In the genomic region with DNA sequence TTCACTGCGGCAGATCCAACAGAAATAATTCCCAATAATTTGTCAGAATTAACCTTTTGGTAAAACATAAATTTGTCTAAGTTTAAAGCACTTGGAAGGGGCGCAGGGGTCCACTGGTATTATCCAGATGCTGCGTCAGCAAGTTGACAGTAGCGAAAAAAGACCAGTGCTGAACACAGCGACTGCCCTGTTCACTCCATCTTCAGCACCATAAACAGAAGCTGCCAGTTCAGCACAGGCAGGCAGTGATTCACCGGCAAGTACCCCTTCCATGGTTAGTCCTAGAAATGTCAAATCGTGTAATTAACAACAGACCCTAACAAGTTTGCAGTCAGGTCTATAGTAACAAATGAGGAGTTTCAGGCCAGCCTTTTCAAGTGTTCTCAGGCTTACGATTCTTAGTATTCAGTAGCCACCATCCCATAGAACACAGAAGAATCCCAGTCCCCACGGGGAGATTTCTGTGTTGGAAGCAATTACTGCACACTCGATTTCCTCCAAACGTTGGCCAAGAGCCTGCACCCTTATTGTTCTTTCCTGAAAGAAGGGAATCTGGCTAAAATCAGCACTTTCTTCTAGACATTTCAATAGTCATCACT, we compare ENCODE assay signal across 18 mouse cellular contexts.
DNase-seq lines count a peak whose midpoint lies in the region; ATAC-seq and TF ChIP-seq lines count a peak whose summit lies in the region.
"Had no signal": no experiment of that assay in that cellular context is flagged by ENCODE, and none has a peak within 500 bp of the region (broad histone marks: within the 10 kb centered on the region; RNA-seq: fewer than 3 reads in every experiment).

No protein-coding gene starts in this region.

- WGBS in midbrain, embryonic 13.5 days = 50% methylated on average over 11 of the region's 11 CpGs
- 68% methylated on average over 11 of the region's 11 CpGs for WGBS in midbrain, embryonic 11.5 days
- 14% methylated on average over 11 of the region's 11 CpGs for WGBS in forebrain, embryonic 16.5 days
- 25% methylated on average over 11 of the region's 11 CpGs for WGBS in neural tube, embryonic 15.5 days
- WGBS in kidney, adult 2 months = 69% methylated on average over 11 of the region's 11 CpGs

- peaks cover 21% of the 10 kb centered on the region for H3K36me3 ChIP-seq in midbrain, embryonic 13.5 days
- H3K36me3 ChIP-seq in midbrain, embryonic 11.5 days (ENCODE audit: control insufficient read depth, insufficient read depth, low read length) = peaks cover 9% of the 10 kb centered on the region
- H3K36me3 ChIP-seq in forebrain, embryonic 16.5 days (ENCODE audit: control insufficient read depth, insufficient read depth) = no peaks in the 10 kb centered on the region; the same call in 1 of the 2 replicates
- H3K36me3 ChIP-seq in neural tube, embryonic 15.5 days = no peaks in the 10 kb centered on the region
- no peaks in the 10 kb centered on the region for H3K36me3 ChIP-seq in kidney, adult 2 months (ENCODE audit: control insufficient read depth, insufficient read depth, low read length)
- H3K36me3 ChIP-seq: heart, embryonic 15.5 days had no signal

- DNase-seq in embryo, embryonic 10 days (ENCODE audit: low spot score) = peak; percentile 26
- DNase-seq in embryo, embryonic 9.5 days (ENCODE audit: extremely low spot score) = no peak
- DNase-seq in midbrain, embryonic 11.5 days (ENCODE audit: low spot score, missing footprints) = no peak
- DNase-seq in layer of hippocampus, adult 11-12 months (ENCODE audit: low spot score) = no peak
- no peak for DNase-seq in kidney, adult 2 months
- DNase-seq: cerebellum, adult 2 months; gastrocnemius, postnatal 36 days; kidney, postnatal 10 days; layer of hippocampus, adult 9-11 months; lung, adult 2 months; right cerebral cortex, adult 18-20 months; thymus, postnatal 4 days had no signal

- H3K27ac ChIP-seq in midbrain, embryonic 13.5 days = no peak overlapping the region
- H3K27ac ChIP-seq in midbrain, embryonic 11.5 days (ENCODE audit: low read depth, low read length) = no peak overlapping the region
- no peak overlapping the region for H3K27ac ChIP-seq in forebrain, embryonic 16.5 days (ENCODE audit: low read length)
- H3K27ac ChIP-seq in neural tube, embryonic 15.5 days (replicated peaks) = peak overlapping the region; percentile 54
- H3K27ac ChIP-seq in kidney, adult 2 months (ENCODE audit: insufficient read depth, low read depth, low read length) = no peak overlapping the region
- H3K27ac ChIP-seq: heart, embryonic 15.5 days; limb, embryonic 13.5 days had no signal

- no peak for TF ChIP-seq CTCF in kidney, adult 2 months (conservative IDR thresholded peaks at IDR 0.05; ENCODE audit: insufficient read depth, insufficient read length, low read depth, low read length)

- TF ChIP-seq POLR2A in kidney, adult 2 months (IDR thresholded peaks at IDR 0.05; ENCODE audit: low read depth, low read length) = no peak

- H3K9ac ChIP-seq in midbrain, embryonic 13.5 days (replicated peaks) = no peak overlapping the region
- no peak overlapping the region for H3K9ac ChIP-seq in midbrain, embryonic 11.5 days (ENCODE audit: low read length)
- no peak overlapping the region for H3K9ac ChIP-seq in forebrain, embryonic 16.5 days (replicated peaks; ENCODE audit: low read depth, low read length)
- no peak overlapping the region for H3K9ac ChIP-seq in neural tube, embryonic 15.5 days (replicated peaks)
- H3K9ac ChIP-seq: heart, embryonic 15.5 days; limb, embryonic 13.5 days had no signal

- H3K4me3 ChIP-seq in midbrain, embryonic 13.5 days (replicated peaks) = no peak overlapping the region
- no peak overlapping the region for H3K4me3 ChIP-seq in midbrain, embryonic 11.5 days (ENCODE audit: low read depth, low read length)
- H3K4me3 ChIP-seq in forebrain, embryonic 16.5 days (replicated peaks; ENCODE audit: low read length) = no peak overlapping the region
- H3K4me3 ChIP-seq in neural tube, embryonic 15.5 days (replicated peaks) = no peak overlapping the region
- no peak overlapping the region for H3K4me3 ChIP-seq in kidney, adult 2 months (ENCODE audit: insufficient read depth, low read depth, low read length)
- H3K4me3 ChIP-seq: heart, embryonic 15.5 days; limb, embryonic 13.5 days had no signal

- H3K9me3 ChIP-seq in midbrain, embryonic 13.5 days = peaks cover 4% of the 10 kb centered on the region; the same call in 1 of the 2 replicates
- no peaks in the 10 kb centered on the region; the same call in 1 of the 2 replicates for H3K9me3 ChIP-seq in midbrain, embryonic 11.5 days (ENCODE audit: control insufficient read depth, low read length)
- H3K9me3 ChIP-seq in forebrain, embryonic 16.5 days (ENCODE audit: control insufficient read depth, low read length) = 0 out of 2 replicates have a peak, but pooled peaks cover 3% of the 10 kb centered on the region
- H3K9me3 ChIP-seq in neural tube, embryonic 15.5 days (replicated peaks) = no peaks in the 10 kb centered on the region
- H3K9me3 ChIP-seq: heart, embryonic 15.5 days had no signal

- H3K4me2 ChIP-seq in midbrain, embryonic 13.5 days (replicated peaks) = no peak overlapping the region
- no peak overlapping the region for H3K4me2 ChIP-seq in midbrain, embryonic 11.5 days
- H3K4me2 ChIP-seq in forebrain, embryonic 16.5 days (ENCODE audit: low read length) = no peak overlapping the region
- peak overlapping the region; percentile 17; the same call in 1 of the 2 replicates for H3K4me2 ChIP-seq in neural tube, embryonic 15.5 days
- H3K4me2 ChIP-seq: heart, embryonic 15.5 days; limb, embryonic 13.5 days had no signal

- H3K4me1 ChIP-seq in midbrain, embryonic 13.5 days (replicated peaks) = peaks cover 24% of the 10 kb centered on the region
- 0 out of 2 replicates have a peak, but pooled peaks cover 2% of the 10 kb centered on the region for H3K4me1 ChIP-seq in midbrain, embryonic 11.5 days (ENCODE audit: control insufficient read depth, insufficient read depth, low read length)
- peaks cover 29% of the 10 kb centered on the region for H3K4me1 ChIP-seq in forebrain, embryonic 16.5 days (replicated peaks; ENCODE audit: control insufficient read depth, insufficient read depth, low read length)
- H3K4me1 ChIP-seq in neural tube, embryonic 15.5 days = peaks cover 13% of the 10 kb centered on the region
- H3K4me1 ChIP-seq in kidney, adult 2 months (ENCODE audit: control insufficient read depth, insufficient read depth, low read length) = no peaks in the 10 kb centered on the region
- H3K4me1 ChIP-seq: heart, embryonic 15.5 days had no signal

- no peaks in the 10 kb centered on the region for H3K27me3 ChIP-seq in midbrain, embryonic 13.5 days
- no peaks in the 10 kb centered on the region for H3K27me3 ChIP-seq in midbrain, embryonic 11.5 days (ENCODE audit: control insufficient read depth, insufficient read depth, low read length)
- no peaks in the 10 kb centered on the region for H3K27me3 ChIP-seq in forebrain, embryonic 16.5 days (replicated peaks; ENCODE audit: control insufficient read depth, insufficient read depth, low read length)
- H3K27me3 ChIP-seq in neural tube, embryonic 15.5 days (replicated peaks) = no peaks in the 10 kb centered on the region
- H3K27me3 ChIP-seq in kidney, adult 2 months (replicated peaks; ENCODE audit: control insufficient read depth, insufficient read depth, low read length) = no peaks in the 10 kb centered on the region
- H3K27me3 ChIP-seq: heart, embryonic 15.5 days; limb, embryonic 13.5 days had no signal

- 0 out of 2 replicates have a peak, but pooled peaks have one; percentile 14 for ATAC-seq in midbrain, embryonic 13.5 days
- ATAC-seq in midbrain, embryonic 11.5 days (ENCODE audit: low FRiP score) = no peak
- peak; percentile 49 for ATAC-seq in forebrain, embryonic 16.5 days
- peak; percentile 82 for ATAC-seq in neural tube, embryonic 15.5 days (ENCODE audit: low FRiP score)
- ATAC-seq: inflammation-experienced regulatory T-cells, adult 6 months had no signal
